Mouse (Mus musculus): ENCODE measurements at regions not wholly inside any gene's neighbourhood (a gene's known extent, or its start where the extent isn't known, plus 50 kb on each side); places are given as distances from the start of the nearest gene placed in this dataset.

DNA sequence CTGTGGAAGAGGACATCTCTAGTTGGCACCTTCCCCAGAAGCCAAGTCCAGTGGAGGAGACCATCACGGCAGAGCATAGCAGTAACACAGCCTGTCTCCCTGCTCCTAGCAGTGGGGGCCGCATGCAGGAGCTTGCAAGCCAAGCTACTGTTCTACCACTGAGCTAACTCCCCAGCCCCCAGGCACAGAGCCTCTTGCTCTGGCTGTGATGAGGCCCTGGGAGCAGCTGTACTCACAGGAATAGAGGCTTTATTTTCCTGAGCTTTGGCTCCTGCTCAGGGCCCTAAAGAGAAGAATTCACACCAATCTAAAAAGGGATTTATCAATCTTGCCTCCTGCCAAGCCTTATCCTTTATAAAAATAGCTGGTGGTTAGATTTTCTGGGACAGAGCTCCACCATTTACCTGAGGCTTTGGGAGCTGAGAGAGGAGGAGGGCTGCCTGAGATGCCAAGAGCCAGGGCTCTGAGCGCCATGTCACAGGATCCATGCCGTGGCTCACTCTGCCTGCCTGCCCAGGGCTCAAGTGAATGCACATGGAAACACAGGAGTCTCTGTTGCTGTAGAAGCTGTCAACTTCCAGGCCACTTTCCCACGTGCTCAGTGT is 222.7 kb upstream of the Tcerg1l start:
- TF ChIP-seq CTCF (IDR thresholded peaks at IDR 0.05; ENCODE audit: control insufficient read depth, insufficient read depth, insufficient replicate concordance, low read depth, low read length) (no peak), POLR2A (IDR thresholded peaks at IDR 0.05; ENCODE audit: control insufficient read depth, low read depth, low read length) (no peak)
